Mouse (Mus musculus) hindbrain, embryonic 15.5 days (tissue): ENCODE measurements around the gene Mfsd5. TPM values are rescaled to one million over a fixed set of nuclear protein-coding genes. Genes with fewer than 3 reads are reported as not detected.

Experiments used
- ATAC-seq: fragments of 200-750 bp; cut with Nextera tagmentation; 2 replicates; pipeline ENCODE4 v1.8.0; 2017; ENCODE audit warnings: low read depth, moderate number of reproducible peaks, moderate TSS enrichment; ENCODE audit not compliant: low FRiP score
- H3K27ac ChIP-seq: fragments of 300-500 bp; sonication (generic); replicated peaks from 2 replicates; pipeline ENCODE4 v1.5.1; 2015; ENCODE audit warnings: mild to moderate bottlenecking, inconsistent platforms
- H3K27me3 ChIP-seq: fragments of 300-500 bp; sonication (generic); 2 replicates; pipeline ENCODE4 v1.6.1; 2015; ENCODE audit warnings: control low read depth, inconsistent platforms
- H3K36me3 ChIP-seq: fragments of 300-500 bp; sonication (generic); 2 replicates; pipeline ENCODE4 v1.6.1; 2015; ENCODE audit warnings: control low read depth, inconsistent platforms
- H3K4me1 ChIP-seq: fragments of 300-500 bp; sonication (generic); replicated peaks from 2 replicates; pipeline ENCODE4 v1.6.1; 2015; ENCODE audit warnings: control low read depth, inconsistent platforms
- H3K4me2 ChIP-seq: fragments of 300-500 bp; sonication (generic); 2 replicates; pipeline ENCODE4 v1.6.1; 2015; ENCODE audit warnings: moderate library complexity, mild to moderate bottlenecking, inconsistent platforms
- H3K4me3 ChIP-seq: fragments of 300-500 bp; sonication (generic); 2 replicates; pipeline ENCODE4 v1.5.1; 2015; ENCODE audit warnings: mild to moderate bottlenecking, inconsistent platforms
- H3K9ac ChIP-seq: fragments of 300-500 bp; sonication (generic); 2 replicates; pipeline ENCODE4 v1.6.1; 2015; ENCODE audit warnings: inconsistent platforms
- H3K9me3 ChIP-seq: fragments of 300-500 bp; sonication (generic); 2 replicates; pipeline ENCODE4 v1.6.1; 2016; ENCODE audit warnings: control low read depth, inconsistent platforms
- WGBS: fragments of 180-500 bp; shearing (Covaris S2); methylation state at CpG from one replicate; pipeline ENCODE4 v1.1.7; 2015; 5-methylcytosine and 5-hydroxymethylcytosine counted together
- polyA plus RNA-seq: library from polyadenylated mRNA; unstranded; fragments of >200 nt; fragmentation: Nextera tagmentation; extraction: Ambion mirVana; gene quantifications from 2 replicates; pipeline ENCODE4 v1.2.1, GENCODE M21; 2015

The Mfsd5 gene
- polyA plus RNA-seq: 59.7 and 63.5 TPM in 2 replicates

GRCm38 (mm10) chr15:102279092-102279782 lies at the start of gene Mfsd5:
TSS of gene Mfsd5 (plus strand) at chr15:102279454.
- peak; percentile 95 for ATAC-seq
- peak within 1 kb of the TSS; percentile 79 for H3K4me2 ChIP-seq
- peak within 1 kb of the TSS; percentile 90 for H3K27ac ChIP-seq
- peak within 1 kb of the TSS; percentile 84 for H3K4me3 ChIP-seq
- WGBS: under 1% methylated on average over 63 of the region's 65 CpGs
- H3K4me1 ChIP-seq: peaks cover 23% of the 10 kb centered on the region
- 0 out of 2 replicates have a peak, but pooled peaks cover 21% of the 10 kb centered on the region for H3K36me3 ChIP-seq
- no peaks in the 10 kb centered on the region for H3K27me3 ChIP-seq
- peak within 1 kb of the TSS; percentile 86 for H3K9ac ChIP-seq
- no peaks in the 10 kb centered on the region for H3K9me3 ChIP-seq

DNA sequence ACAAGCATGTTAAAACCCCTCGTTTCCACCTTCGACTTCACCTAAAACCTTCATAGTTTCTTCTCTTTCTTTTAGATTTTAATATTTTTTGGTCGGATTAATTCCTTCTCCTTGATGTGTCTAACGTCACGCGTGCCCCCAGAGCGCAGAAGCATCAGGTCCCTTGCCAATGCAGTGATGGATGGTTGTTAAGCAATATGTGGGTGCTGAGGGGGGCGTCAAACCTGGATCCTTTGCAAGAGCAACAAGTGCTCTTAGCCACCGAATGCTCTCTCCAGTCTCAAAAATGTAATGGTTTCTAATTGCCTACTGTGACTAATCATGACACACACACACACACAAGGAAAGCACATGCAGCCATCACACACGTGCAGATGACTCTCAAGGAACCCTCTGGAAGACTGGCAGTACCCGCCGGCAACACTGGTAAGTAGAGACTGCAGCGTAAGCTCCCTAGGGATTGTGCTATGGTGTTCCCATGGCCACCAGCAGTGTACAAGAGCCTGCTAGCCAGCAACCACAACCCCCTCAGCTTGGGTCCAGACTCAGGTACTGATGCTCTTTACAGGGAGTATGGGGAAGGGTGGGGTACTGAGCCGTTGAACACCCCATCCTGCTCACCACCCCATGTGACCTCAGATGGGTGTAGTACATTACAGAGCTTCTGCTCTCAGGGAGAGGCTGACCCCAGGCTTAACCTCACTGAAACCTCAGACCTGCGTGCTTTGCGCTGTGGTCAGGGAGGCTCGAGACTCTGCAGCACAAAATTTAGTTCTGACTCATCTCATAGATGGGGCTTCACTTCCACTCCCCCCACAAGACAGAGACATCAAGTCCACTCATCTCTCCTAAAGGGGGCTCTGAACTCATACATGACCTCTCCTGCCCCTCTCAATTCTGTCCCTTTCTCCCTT lies 48.6 kb upstream of the Mfsd5 start:
- H3K27me3 ChIP-seq: peaks cover 3% of the 10 kb centered on the region; the same call in 1 of the 2 replicates
- ATAC-seq: no peak
- H3K4me2 ChIP-seq: no peak overlapping the region
- no peaks in the 10 kb centered on the region for H3K4me1 ChIP-seq
- no peaks in the 10 kb centered on the region for H3K36me3 ChIP-seq
- H3K27ac ChIP-seq: no peak overlapping the region
- no peaks in the 10 kb centered on the region for H3K9me3 ChIP-seq
- 79% methylated on average over 17 of the region's 17 CpGs for WGBS
- H3K9ac ChIP-seq: no peak overlapping the region
- H3K4me3 ChIP-seq: no peak overlapping the region

DNA sequence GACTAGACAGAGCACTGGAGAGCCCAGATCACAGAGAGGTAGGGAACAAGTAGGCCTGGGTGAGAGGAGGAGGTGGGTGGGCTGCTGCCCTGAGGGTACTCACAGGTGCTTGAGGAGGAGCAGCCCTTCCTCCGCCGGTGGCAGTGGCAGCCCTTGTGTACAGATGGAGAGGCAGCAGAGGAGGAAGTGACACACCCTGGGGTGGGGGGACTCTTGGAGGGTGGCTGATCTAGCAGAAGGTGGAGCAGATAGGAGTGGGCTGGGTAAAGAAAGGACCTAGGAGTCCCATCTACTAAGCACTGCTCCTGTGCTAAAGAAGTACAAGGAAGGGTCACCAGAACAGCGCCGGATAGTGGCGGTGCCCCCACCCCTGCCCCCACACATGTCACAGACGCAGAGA lies 47.5 kb upstream of the Mfsd5 start, which contains the start of gene Itgb7:
Gene Itgb7, minus strand, starts transcription at position 197 of the 400 bp plus-strand sequence.
- no peaks in the 10 kb centered on the region for H3K9me3 ChIP-seq
- H3K4me3 ChIP-seq: no peak within 1 kb of the TSS
- H3K4me2 ChIP-seq: no peak within 1 kb of the TSS
- no peak within 1 kb of the TSS for H3K9ac ChIP-seq
- no peaks in the 10 kb centered on the region for H3K36me3 ChIP-seq
- H3K27ac ChIP-seq: no peak within 1 kb of the TSS
- H3K4me1 ChIP-seq: no peaks in the 10 kb centered on the region
- 57% methylated on average over 6 of the region's 6 CpGs for WGBS
- no peaks in the 10 kb centered on the region for H3K27me3 ChIP-seq
- ATAC-seq: no peak

DNA sequence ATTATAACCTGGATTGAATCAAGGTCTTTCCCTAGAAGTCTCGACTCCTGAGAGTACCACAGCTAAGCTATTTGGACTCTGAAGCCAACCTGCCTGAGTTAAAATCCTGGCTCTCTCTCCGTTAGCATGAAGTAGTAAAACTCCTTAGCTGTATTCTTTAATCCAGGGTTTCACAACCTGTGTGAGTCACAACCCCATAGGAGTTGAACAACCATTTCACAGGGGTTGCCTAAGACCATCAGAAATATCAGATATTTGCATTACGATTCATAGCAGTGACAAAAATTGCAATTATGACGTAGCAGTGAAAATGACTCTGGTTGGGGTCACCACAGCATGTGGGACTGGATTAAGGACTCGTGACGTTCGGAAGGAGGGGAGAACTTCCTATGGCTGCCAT lies 46.5 kb upstream of the Mfsd5 start:
- Histone ChIP-seq H3K9ac (no peak overlapping the region), H3K9me3 (no peaks in the 10 kb centered on the region), H3K36me3 (no peaks in the 10 kb centered on the region), H3K4me3 (no peak overlapping the region), H3K4me1 (no peaks in the 10 kb centered on the region), H3K4me2 (no peak overlapping the region), H3K27ac (no peak overlapping the region), H3K27me3 (no peaks in the 10 kb centered on the region)
- ATAC-seq: no peak
- 88% methylated on average over 7 of the region's 7 CpGs for WGBS

DNA sequence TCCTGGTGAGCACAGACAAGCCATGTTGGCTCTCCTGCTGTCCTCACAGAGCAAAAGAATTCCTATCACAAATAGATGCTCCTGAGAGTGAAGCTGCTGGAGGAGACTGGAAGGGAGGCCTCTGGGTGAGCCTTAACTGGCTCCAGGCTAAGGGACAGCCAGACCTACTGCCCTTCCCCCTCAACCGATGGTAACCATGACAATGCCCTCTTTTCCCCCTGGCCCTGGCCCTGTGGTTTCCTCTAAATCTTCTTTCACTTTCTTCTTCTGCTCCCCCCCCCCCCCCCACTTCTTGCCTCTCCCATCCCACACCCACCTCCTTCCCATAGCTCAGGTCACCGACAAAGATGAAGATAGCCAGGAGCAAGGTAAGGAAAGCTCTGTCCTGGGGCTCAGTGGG lies 45.4 kb upstream of the Mfsd5 start:
- H3K4me3 ChIP-seq: no peak overlapping the region
- whole genome bisulfite sequencing: 30% methylated on average over 2 of the region's 2 CpGs

GRCm38 (mm10) chr15:102235371-102236027 lies 43.8 kb upstream of the Mfsd5 start:
- no peaks in the 10 kb centered on the region for H3K4me1 ChIP-seq
- H3K27ac ChIP-seq: no peak overlapping the region
- H3K27me3 ChIP-seq: 0 out of 2 replicates have a peak, but pooled peaks cover 4% of the 10 kb centered on the region
- no peak overlapping the region for H3K4me3 ChIP-seq
- no peaks in the 10 kb centered on the region for H3K36me3 ChIP-seq
- no peaks in the 10 kb centered on the region for H3K9me3 ChIP-seq
- no peak for ATAC-seq
- H3K4me2 ChIP-seq: no peak overlapping the region
- H3K9ac ChIP-seq: no peak overlapping the region
- WGBS: 41% methylated on average over 21 of the region's 21 CpGs

More for the DNA sequence above, 45.4 kb upstream of the Mfsd5 start:
- Histone ChIP-seq H3K9me3 (no peaks in the 10 kb centered on the region), H3K27me3 (no peaks in the 10 kb centered on the region), H3K4me1 (no peaks in the 10 kb centered on the region), H3K36me3 (no peaks in the 10 kb centered on the region), H3K27ac (no peak overlapping the region), H3K9ac (no peak overlapping the region), H3K4me2 (no peak overlapping the region)
- ATAC-seq: no peak

GRCm38 (mm10) chr15:102238543-102239259 lies 40.6 kb upstream of the Mfsd5 start:
- H3K27ac ChIP-seq: no peak overlapping the region
- 87% methylated on average over 14 of the region's 14 CpGs for WGBS
- no peaks in the 10 kb centered on the region for H3K36me3 ChIP-seq
- H3K4me2 ChIP-seq: no peak overlapping the region
- H3K27me3 ChIP-seq: peaks cover 17% of the 10 kb centered on the region
- H3K9ac ChIP-seq: no peak overlapping the region
- H3K9me3 ChIP-seq: no peaks in the 10 kb centered on the region
- no peak overlapping the region for H3K4me3 ChIP-seq
- peaks cover 6% of the 10 kb centered on the region for H3K4me1 ChIP-seq
- ATAC-seq: no peak

DNA sequence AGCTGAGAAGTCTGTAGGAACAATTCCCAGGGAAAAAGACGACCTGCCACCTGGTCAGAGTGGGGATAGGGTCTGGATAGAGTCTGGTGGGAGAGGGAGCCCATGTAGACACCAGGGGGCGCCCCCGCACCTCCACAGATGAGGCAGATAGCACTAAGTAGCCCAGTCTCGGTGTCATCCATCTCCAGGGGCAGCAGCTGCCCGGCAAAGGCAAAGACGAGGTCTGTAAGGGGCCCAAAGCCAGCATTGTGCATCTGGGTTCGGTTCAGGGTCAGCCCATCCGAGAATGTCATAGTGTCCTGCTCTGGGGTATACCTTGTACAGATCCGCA lies 40.0 kb upstream of the Mfsd5 start:
- peak; percentile 69; the same call in 1 of the 2 replicates for ATAC-seq
- Histone ChIP-seq H3K4me1 (peaks cover 12% of the 10 kb centered on the region), H3K36me3 (no peaks in the 10 kb centered on the region), H3K4me3 (no peak overlapping the region), H3K27me3 (peaks cover 22% of the 10 kb centered on the region), H3K9me3 (no peaks in the 10 kb centered on the region), H3K4me2 (no peak overlapping the region), H3K27ac (no peak overlapping the region), H3K9ac (no peak overlapping the region)
- WGBS: 9% methylated on average over 9 of the region's 9 CpGs

DNA sequence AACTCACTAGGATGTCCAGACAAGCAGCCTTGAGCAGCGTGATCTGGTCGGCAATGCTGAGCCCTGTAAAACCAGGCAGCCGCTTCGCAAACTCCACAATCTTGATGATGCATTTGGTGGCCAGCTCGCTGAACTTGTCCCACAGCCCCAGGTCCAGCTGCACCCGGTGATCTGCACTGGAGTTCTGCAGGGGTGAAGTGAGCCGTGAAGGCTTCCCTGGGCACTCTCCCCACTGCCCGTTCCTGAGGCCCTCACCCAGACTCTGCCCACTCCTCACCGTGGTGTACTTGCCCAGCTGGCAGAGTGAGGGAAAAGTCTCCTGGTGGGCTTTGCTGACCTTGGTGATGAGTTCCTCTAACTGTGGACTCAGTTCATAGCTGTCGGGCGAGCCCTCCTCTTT lies 39.4 kb upstream of the Mfsd5 start:
- Histone ChIP-seq H3K4me1 (peaks cover 18% of the 10 kb centered on the region), H3K4me3 (no peak overlapping the region), H3K27me3 (peaks cover 26% of the 10 kb centered on the region), H3K4me2 (no peak overlapping the region), H3K9ac (no peak overlapping the region), H3K36me3 (no peaks in the 10 kb centered on the region), H3K9me3 (no peaks in the 10 kb centered on the region), H3K27ac (no peak overlapping the region)
- no peak for ATAC-seq
- WGBS: 79% methylated on average over 11 of the region's 11 CpGs

DNA sequence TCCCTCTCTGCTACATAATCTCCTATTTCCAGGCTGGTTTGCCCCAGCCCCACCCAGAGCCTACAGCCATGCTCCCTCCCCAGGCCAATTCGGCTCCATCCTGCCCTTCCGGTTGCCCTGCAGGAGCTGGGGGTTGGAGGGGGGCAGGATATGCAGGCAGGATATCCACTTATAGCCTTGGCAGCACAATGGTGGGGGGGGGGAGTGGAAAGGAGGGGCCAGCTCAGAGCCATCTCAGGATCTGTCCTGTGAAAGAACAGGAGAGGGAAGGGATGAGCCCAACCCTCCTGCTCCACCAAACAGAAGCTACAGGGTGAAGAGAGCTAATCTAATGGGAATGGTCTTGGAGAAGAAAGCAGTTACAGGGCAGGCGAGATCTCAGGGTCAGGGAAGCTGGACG lies 38.6 kb upstream of the Mfsd5 start:
- peaks cover 32% of the 10 kb centered on the region for H3K27me3 ChIP-seq
- H3K36me3 ChIP-seq: no peaks in the 10 kb centered on the region
- no peak overlapping the region for H3K9ac ChIP-seq
- no peak for ATAC-seq
- H3K4me3 ChIP-seq: no peak overlapping the region
- H3K27ac ChIP-seq: no peak overlapping the region
- H3K4me1 ChIP-seq: peaks cover 26% of the 10 kb centered on the region
- WGBS: 87% methylated on average over 4 of the region's 4 CpGs
- no peaks in the 10 kb centered on the region for H3K9me3 ChIP-seq
- no peak overlapping the region for H3K4me2 ChIP-seq

DNA sequence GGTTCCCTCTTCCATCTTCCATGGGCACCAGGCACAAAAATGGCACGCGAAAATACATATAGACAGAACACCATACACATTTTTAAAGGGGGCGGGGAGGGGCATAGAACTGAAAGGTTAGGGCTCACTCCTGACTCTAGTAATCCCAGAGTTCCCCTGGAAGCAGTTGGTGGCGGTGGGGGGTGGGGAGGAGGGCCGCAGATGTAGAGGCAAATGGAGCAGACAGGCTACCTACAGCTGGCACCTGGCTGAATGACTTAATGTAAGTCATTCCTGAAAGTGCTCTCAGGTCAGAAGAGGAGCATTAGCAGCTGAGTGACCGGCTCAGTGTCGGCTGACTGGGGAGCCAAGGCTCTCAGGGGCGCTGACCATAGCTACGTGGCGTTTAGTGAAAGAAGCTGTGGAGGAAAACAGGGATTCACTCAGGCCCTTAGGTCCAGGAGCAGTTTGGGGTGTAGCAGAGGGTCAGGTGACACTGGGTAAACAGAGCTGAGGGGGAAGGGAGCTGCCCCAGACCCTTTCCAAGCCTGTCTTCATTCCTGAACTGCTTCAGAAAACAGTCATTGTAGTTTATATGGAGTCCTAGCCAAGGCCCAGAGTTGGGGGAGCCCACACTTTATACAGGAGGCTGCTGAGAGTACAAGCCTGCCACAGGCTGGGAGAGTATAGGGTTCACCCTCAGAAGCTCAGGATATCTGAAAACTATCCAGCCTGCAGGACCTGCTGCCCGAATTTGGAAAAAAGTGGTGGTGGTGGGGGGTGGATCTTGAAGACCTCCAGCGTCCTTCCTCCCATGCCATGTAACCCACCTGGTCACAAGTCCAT lies 36.6 kb upstream of the Mfsd5 start:
- Histone ChIP-seq H3K27ac (no peak overlapping the region), H3K4me2 (peak overlapping the region; percentile 97; the same call in 1 of the 2 replicates), H3K9ac (no peak overlapping the region), H3K9me3 (no peaks in the 10 kb centered on the region), H3K4me1 (peaks cover 42% of the 10 kb centered on the region), H3K4me3 (no peak overlapping the region), H3K36me3 (no peaks in the 10 kb centered on the region), H3K27me3 (peaks cover 32% of the 10 kb centered on the region)
- ATAC-seq: no peak
- 38% methylated on average over 12 of the region's 12 CpGs for WGBS
